Mouse (Mus musculus) small intestine, adult 2 months (tissue): Measurements from ENCODE around the gene Cep164. TPM values are rescaled to one million over a fixed set of nuclear protein-coding genes. Genes with fewer than 3 reads are reported as not detected.

Experiments used
- H3K27ac ChIP-seq: fragments of 200-500 bp; 2 replicates; pipeline ENCODE4 v1.5.1; 2012; ENCODE audit warnings: low read depth, low read length, control low read depth, inconsistent platforms; ENCODE audit not compliant: insufficient read depth
- H3K27me3 ChIP-seq: fragments of 200-500 bp; 2 replicates; pipeline ENCODE4 v1.6.1; 2012; ENCODE audit warnings: mild to moderate bottlenecking, moderate library complexity, low read length, inconsistent platforms; ENCODE audit not compliant: control insufficient read depth, insufficient read depth
- H3K36me3 ChIP-seq: fragments of 200-500 bp; 2 replicates; pipeline ENCODE4 v1.6.1; 2012; ENCODE audit warnings: mild to moderate bottlenecking, low read length, control low read depth, inconsistent platforms; ENCODE audit not compliant: control insufficient read depth, insufficient read depth
- H3K4me1 ChIP-seq: fragments of 200-500 bp; 2 replicates; pipeline ENCODE4 v1.6.1; 2012; ENCODE audit warnings: low read length, inconsistent platforms, mixed read lengths; ENCODE audit not compliant: control insufficient read depth, insufficient read depth, insufficient read length
- H3K4me3 ChIP-seq: fragments of 200-500 bp; 2 replicates; pipeline ENCODE4 v1.5.1; 2012; ENCODE audit warnings: low read depth, mild to moderate bottlenecking, control low read depth, inconsistent platforms, low read length, moderate library complexity
- CTCF ChIP-seq: fragments of 200-500 bp; IDR thresholded peaks from 2 replicates; pipeline ENCODE4 v1.5.1; 2012; ENCODE audit warnings: low read depth, mild to moderate bottlenecking, control low read depth, inconsistent platforms, low read length, moderate library complexity, mixed read lengths; ENCODE audit not compliant: insufficient replicate concordance, insufficient read length; ENCODE audit errors: extremely low read depth
- POLR2A ChIP-seq: fragments of 200-500 bp; IDR thresholded peaks from 2 replicates; pipeline ENCODE4 v1.6.1; 2012; ENCODE audit warnings: low read depth, mild to moderate bottlenecking, control low read depth, inconsistent platforms, low read length, moderate library complexity
- WGBS: fragments of 180-500 bp; shearing (Covaris S2); methylation state at CpG from one replicate; pipeline ENCODE4 v1.1.7; 2018; 5-methylcytosine and 5-hydroxymethylcytosine counted together
- polyA plus RNA-seq: library from polyadenylated mRNA; depleted of rRNA; stranded (reverse); fragments of >200 nt; gene quantifications from 2 replicates; pipeline ENCODE4 v1.2.3, GENCODE M21; 2012

Cep164 gene
- polyA plus RNA-seq, 1 experiment: 12.9 TPM

- TF ChIP-seq CTCF (no peak), POLR2A (no peak)
- Histone ChIP-seq H3K36me3 (no peaks in the 10 kb centered on the region; the same call in 1 of the 2 replicates), H3K27me3 (no peaks in the 10 kb centered on the region), H3K4me3 (peak overlapping the region; percentile 17), H3K4me1 (peaks cover 2% of the 10 kb centered on the region; the same call in 1 of the 2 replicates), H3K27ac (no peak overlapping the region)
- WGBS: 46% methylated on average over 10 of the region's 10 CpGs
Observed at GRCm38 (mm10) chr9:45815525-45815924, 13.0 kb downstream of the Cep164 start.

- Histone ChIP-seq H3K27me3 (no peaks in the 10 kb centered on the region), H3K36me3 (no peaks in the 10 kb centered on the region; the same call in 1 of the 2 replicates), H3K4me3 (peak overlapping the region; percentile 17), H3K27ac (no peak overlapping the region), H3K4me1 (peaks cover 2% of the 10 kb centered on the region; the same call in 1 of the 2 replicates)
- 66% methylated on average over 9 of the region's 9 CpGs for WGBS
- no peak for TF ChIP-seq CTCF
- TF ChIP-seq POLR2A: no peak
Observed at GRCm38 (mm10) chr9:45815113-45815512, 13.4 kb downstream of the Cep164 start.

- H3K27ac ChIP-seq: no peak overlapping the region
- WGBS: 85% methylated on average over 5 of the region's 5 CpGs
- H3K36me3 ChIP-seq: no peaks in the 10 kb centered on the region; the same call in 1 of the 2 replicates
- H3K27me3 ChIP-seq: no peaks in the 10 kb centered on the region
- peaks cover 5% of the 10 kb centered on the region; the same call in 1 of the 2 replicates for H3K4me1 ChIP-seq
- TF ChIP-seq POLR2A: no peak
- no peak for TF ChIP-seq CTCF
- no peak overlapping the region for H3K4me3 ChIP-seq
Observed at GRCm38 (mm10) chr9:45811946-45812345, 16.5 kb downstream of the Cep164 start.

GRCm38 (mm10) chr9:45807761-45808160, 20.7 kb downstream of the Cep164 start:
- no peak for TF ChIP-seq CTCF
- TF ChIP-seq POLR2A: no peak
- WGBS: 66% methylated on average over 8 of the region's 8 CpGs
- H3K4me1 ChIP-seq: peaks cover 7% of the 10 kb centered on the region; the same call in 1 of the 2 replicates
- peaks cover 2% of the 10 kb centered on the region; the same call in 1 of the 2 replicates for H3K36me3 ChIP-seq
- no peaks in the 10 kb centered on the region for H3K27me3 ChIP-seq
- no peak overlapping the region for H3K4me3 ChIP-seq
- H3K27ac ChIP-seq: no peak overlapping the region

- TF ChIP-seq CTCF: no peak
- no peak for TF ChIP-seq POLR2A
- Histone ChIP-seq H3K27ac (peak overlapping the region; percentile 29), H3K4me3 (peak overlapping the region; percentile 47), H3K4me1 (peaks cover 7% of the 10 kb centered on the region; the same call in 1 of the 2 replicates), H3K27me3 (no peaks in the 10 kb centered on the region), H3K36me3 (peaks cover 2% of the 10 kb centered on the region)
- WGBS: 40% methylated on average over 11 of the region's 11 CpGs
Observed at GRCm38 (mm10) chr9:45807337-45807736, 21.2 kb downstream of the Cep164 start.

- no peak for TF ChIP-seq CTCF
- no peak for TF ChIP-seq POLR2A
- H3K27ac ChIP-seq: peak overlapping the region; percentile 29
- peaks cover 7% of the 10 kb centered on the region; the same call in 1 of the 2 replicates for H3K4me1 ChIP-seq
- H3K27me3 ChIP-seq: no peaks in the 10 kb centered on the region
- WGBS: 34% methylated on average over 11 of the region's 11 CpGs
- peak overlapping the region; percentile 47 for H3K4me3 ChIP-seq
- H3K36me3 ChIP-seq: peaks cover 2% of the 10 kb centered on the region
Observed at GRCm38 (mm10) chr9:45806847-45807246, 21.6 kb downstream of the Cep164 start.

- WGBS: 93% methylated on average over 21 of the region's 21 CpGs
- H3K4me1 ChIP-seq: peaks cover 7% of the 10 kb centered on the region; the same call in 1 of the 2 replicates
- no peaks in the 10 kb centered on the region for H3K27me3 ChIP-seq
- no peak overlapping the region for H3K4me3 ChIP-seq
- no peak overlapping the region for H3K27ac ChIP-seq
- no peak for TF ChIP-seq CTCF
- TF ChIP-seq POLR2A: no peak
- H3K36me3 ChIP-seq: peaks cover 2% of the 10 kb centered on the region
Observed at GRCm38 (mm10) chr9:45803070-45803774, 25.3 kb downstream of the Cep164 start.

GRCm38 (mm10) chr9:45799402-45799801, 29.1 kb downstream of the Cep164 start:
- Histone ChIP-seq H3K36me3 (no peaks in the 10 kb centered on the region; the same call in 1 of the 2 replicates), H3K27me3 (no peaks in the 10 kb centered on the region), H3K4me3 (no peak overlapping the region), H3K27ac (no peak overlapping the region), H3K4me1 (no peaks in the 10 kb centered on the region)
- 91% methylated on average over 8 of the region's 8 CpGs for WGBS
- TF ChIP-seq POLR2A: no peak
- TF ChIP-seq CTCF: no peak
